Mouse (Mus musculus) c-Kit-positive CD71-negative TER-119-negative erythroid progenitor cells, embryonic 14.5 days (primary cell): Measurements from ENCODE around the gene 4933405L10Rik.

ENCODE experiments used
- DNase-seq: peaks from one replicate; pipeline ENCODE4 v3.0.0-alpha.2; 2013; ENCODE audit warnings: low read depth

The 4933405L10Rik gene

DNA sequence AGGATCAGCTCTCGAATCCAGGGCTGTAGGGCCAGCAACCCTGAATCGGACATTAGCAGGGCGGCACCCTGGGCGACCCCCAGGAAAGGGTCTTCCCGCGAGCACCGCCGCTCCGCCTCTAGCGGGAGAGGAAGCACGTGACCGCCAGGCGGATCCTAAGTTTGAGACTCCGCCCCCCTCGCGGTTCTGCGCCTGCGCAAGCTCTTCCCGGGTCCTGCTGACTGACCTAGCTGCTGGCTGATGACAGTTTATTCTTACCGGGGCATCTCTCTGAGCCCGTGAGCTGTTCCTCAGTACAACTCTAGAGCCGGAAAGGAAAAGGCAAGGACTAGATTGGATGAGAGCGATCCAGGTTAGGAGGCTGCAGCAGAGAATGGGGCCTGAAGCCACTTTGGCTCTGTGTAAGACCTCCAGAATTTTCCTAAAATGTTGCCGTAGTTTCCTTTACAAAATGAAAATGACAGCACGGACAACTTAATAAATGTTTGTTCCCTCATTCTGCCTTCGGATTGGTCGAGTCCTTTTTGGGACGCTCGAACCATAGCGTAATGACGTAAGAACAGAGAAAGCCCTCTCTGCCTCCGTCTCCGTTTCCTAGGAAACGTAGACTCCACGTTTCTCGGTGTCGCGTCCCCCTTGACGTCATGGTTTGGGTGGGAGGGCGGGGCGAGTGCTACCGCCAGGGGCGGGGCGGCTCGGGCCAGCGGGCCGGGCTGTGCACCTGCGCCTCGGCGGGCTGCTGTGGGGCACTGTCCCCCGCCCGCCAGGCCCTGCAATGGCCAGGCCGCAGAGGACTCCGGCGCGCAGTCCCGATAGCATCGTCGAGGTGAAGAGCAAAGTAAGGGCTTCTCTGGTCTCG, 6.3 kb upstream of the 4933405L10Rik start, which contains the start of the genes Acd and Pard6a:
Acd (minus strand) TSS at position 137 of the 859 bp plus-strand sequence.
Pard6a (plus strand) TSS at position 183 of the 859 bp plus-strand sequence.
- DNase-seq: peak; percentile 89

- DNase-seq: no peak
Observed at GRCm38 (mm10) chr8:105702001-105702401, 5.5 kb upstream of the 4933405L10Rik start.

DNA sequence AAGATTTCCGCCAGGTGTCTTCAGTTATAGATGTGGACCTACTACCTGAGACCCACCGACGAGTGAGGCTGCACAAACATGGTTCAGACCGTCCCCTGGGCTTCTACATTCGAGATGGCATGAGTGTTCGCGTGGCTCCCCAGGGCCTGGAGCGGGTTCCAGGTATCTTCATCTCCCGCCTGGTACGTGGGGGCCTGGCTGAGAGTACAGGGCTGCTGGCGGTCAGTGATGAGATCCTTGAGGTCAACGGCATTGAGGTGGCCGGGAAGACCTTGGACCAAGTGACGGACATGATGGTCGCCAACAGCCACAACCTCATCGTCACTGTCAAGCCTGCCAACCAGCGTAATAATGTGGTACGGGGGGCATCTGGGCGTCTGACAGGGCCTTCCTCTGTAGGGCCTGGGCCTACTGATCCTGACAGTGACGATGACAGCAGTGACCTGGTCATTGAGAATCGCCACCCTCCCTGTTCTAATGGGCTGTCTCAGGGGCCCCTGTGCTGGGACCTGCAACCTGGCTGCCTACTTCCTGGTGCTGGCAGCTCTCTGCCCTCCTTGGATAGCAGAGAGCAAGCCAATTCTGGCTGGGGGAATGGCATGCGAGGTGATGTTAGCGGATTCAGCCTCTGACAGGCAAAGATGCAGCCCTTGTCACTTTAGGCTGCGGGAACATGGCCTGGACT, 4.6 kb upstream of the 4933405L10Rik start:
- DNase-seq: no peak

DNA sequence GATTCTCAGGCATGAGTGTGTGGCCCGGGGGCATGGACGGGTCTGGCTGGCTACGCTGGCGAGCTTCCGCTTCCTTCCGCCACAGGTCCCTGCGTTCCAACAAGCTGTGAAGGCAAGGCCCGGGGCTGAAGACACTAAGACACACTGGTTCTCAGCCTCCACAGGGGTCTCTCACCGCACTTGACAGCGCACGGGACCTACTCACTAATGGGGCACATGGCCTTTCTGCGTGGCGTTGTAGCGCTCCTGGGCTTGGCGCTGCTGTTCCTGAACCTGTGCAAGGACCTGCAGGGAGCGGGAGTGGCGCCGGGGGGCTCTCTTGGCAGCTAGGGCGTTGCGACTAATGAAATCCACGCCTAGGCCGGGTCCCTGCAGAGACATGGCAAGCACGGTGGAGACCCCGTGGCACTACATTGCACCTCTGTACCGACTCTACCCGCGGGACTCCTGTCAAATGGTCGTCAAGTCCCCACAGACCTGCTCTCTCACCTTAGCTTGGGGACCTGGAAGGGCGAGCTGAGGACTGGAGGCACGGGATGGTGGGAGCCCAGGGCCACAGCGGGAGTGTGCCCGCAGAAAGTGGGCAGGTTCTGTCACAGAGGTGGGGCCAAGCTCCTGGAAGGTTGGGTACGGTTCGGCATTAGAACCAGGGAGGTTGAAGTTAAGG, 3.2 kb upstream of the 4933405L10Rik start:
- no peak for DNase-seq

- DNase-seq: no peak
Observed at GRCm38 (mm10) chr8:105704955-105705354, 2.5 kb upstream of the 4933405L10Rik start.

- DNase-seq: no peak
Observed at GRCm38 (mm10) chr8:105706426-105706825, 1.0 kb upstream of the 4933405L10Rik start.

DNA sequence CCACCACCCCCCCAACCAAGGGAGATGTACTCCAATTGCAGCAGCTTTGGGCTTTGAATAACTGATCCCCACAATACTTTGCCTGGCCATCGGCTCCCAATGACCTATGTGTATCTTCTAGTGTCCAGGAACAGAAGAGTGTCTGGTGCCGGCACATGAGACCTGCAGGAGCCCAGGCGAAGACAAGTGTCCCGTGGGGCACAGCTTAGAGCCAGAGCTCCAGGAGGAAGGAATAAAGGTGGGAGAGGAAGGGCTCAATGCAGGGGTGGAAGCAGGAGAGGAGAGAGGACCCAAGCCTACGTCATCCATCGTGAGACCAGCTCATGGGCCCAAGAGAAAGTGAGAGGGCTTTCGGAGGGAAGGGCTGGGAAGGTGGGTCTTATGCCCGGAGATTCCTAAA, 1.2 kb downstream of the 4933405L10Rik start:
- no peak for DNase-seq

DNA sequence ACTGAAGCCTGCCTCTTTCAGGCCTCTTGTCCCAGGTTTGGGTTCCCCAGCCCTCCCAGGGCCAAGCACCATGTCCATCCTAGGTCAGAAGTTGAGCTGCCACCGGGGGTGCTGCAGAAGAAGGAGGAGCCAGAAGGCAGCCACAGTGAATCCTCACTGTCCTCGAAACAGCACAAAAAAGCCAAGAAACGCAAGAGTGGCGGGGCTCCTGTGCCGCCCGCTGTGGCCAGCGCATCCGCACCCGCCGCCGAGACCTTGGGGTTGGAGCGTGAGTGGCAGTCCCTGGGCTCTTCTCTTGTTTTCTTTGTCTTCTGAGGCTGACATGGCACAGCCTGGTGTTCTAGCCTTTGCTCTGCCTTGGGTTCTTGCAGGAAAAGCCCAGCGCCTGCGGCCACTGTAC, 1.9 kb downstream of the 4933405L10Rik start:
- DNase-seq: no peak

DNA sequence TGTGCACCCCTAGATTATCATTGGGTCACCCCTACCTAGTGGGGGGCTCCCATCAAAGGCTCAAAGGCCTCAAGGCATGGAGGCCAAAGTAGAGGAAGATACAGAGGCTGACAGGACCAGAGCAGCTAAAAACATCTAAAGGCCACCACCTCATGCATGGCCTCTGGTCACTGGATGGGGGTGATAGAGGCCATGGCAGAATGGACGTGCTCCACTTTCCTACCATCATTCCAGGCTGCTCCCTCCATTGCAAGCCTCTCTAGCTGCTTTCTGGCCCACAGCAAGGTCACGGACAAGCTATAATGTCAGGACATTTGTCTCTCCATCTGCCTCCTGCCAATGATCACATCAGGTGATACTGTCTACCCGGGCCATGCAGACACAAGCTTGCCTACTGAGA, 4.8 kb downstream of the 4933405L10Rik start:
- DNase-seq: no peak

DNA sequence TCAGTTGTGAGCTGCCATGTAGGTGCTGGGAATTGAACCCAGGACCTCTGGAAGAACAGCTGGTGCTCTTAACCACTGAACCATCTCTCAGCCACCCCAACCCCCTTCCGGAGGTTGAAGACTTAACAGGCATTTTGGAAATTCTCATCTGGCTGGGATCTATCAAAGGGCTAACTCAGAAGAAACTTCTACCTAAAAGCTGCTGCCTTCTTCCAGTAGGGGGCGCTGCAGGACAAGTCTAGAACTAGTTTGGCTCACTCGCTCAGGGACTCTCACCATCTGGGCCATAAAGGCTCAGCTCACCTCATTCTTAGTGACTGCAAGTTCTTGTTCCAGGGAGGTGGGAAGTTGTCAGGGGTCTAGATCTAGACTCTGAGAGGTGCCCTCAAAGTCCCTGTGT, 6.7 kb downstream of the 4933405L10Rik start:
- DNase-seq: peak; percentile 98

DNA sequence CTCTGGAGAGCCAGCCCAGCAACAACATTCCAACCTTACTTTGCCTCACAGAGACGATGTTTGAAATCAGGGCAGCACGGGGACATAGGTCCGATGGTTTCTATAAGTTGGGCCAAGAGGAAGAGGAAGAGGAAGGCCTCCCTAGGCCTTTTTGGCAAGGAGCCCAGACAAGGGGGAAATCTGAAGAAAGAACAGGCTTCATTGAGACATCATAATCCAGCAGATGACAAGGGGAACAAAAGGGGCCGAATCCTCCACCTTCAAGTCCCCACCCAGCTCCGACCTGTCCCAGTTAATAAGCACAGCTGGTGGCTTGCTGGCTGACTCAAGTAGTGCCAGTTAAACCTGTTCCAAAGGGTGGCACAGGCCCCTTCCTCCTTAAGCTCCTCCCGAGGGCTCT, 7.6 kb downstream of the 4933405L10Rik start:
- no peak for DNase-seq

GRCm38 (mm10) chr8:105716302-105716945, 9.0 kb downstream of the 4933405L10Rik start:
- DNase-seq: no peak

DNA sequence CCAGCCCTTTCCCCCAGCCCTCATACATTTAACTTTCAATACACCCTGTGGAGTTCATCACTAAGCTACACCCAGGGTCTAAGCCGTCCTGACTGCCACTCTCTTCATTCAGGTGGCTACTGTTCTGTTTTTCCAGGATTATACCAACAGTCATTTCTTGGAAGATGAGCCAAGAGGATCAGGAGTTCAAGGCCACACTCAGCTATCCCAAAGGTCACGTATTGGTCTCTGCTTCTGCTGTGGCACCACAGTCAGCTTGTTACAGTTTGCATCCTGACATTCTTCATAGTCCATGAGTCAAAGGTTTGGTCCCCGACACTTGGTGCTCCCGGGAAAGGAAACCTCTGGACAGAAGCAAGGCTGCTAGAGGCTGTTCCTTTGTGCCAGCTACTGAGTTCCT, 12.2 kb downstream of the 4933405L10Rik start:
- no peak for DNase-seq

DNA sequence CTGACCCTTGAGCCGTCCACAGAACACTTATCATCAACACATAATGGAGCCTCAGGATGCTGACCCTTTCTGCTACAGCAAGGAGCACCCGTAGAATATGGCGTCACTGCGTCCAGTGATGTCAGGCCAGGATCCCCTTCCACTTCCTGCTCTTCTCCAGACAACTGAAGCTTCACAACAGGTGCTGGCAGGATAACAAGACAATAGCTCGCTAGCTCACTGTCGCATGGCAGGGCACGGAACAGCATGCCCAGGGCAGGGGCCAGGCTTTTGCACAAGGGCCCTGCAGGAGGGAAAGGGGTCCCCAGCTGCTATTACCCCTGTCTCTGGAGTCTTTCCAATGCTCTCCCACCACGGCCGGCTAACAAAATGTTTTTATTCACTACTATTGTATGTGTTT, 15.4 kb downstream of the 4933405L10Rik start:
- DNase-seq: no peak

- DNase-seq: no peak
Observed at GRCm38 (mm10) chr8:105725726-105726125, 18.3 kb downstream of the 4933405L10Rik start.

DNA sequence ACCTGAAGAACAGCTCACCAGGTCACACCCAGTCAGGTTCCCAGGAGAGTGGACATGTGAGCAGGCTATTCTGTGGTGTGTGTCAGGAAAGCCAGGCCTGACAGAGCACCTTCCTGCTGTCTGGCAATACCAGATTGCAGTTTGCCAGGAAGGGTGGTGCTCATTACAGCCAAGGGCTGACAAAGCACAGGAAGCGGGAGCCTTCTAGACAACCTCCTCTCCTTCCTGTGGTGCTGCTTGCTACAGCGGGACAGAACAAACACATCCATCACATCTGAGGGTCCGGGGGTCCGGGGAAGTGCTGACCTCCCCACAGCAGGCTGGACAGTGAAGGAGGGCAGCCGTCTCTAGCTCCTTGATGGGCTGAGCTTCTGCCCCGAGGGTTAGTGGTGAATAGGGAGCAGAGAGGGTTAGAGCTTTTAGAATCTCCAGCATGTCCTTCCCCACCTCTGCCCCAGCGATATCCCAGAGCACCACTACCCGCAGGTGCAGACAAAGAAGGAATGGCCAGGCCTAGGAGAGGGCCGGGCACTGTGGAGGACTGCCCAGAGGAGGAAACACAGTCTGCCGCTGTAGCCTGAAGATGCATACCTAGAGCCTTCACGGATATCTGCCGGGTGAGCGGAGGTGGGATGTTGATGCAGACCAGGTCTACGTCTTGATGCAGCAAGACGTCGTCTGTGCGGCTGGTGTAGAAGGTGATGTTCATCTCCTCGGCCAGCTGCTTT, 20.1 kb downstream of the 4933405L10Rik start:
- DNase-seq: no peak

- no peak for DNase-seq
Observed at GRCm38 (mm10) chr8:105732186-105732585, 24.7 kb downstream of the 4933405L10Rik start.

DNA sequence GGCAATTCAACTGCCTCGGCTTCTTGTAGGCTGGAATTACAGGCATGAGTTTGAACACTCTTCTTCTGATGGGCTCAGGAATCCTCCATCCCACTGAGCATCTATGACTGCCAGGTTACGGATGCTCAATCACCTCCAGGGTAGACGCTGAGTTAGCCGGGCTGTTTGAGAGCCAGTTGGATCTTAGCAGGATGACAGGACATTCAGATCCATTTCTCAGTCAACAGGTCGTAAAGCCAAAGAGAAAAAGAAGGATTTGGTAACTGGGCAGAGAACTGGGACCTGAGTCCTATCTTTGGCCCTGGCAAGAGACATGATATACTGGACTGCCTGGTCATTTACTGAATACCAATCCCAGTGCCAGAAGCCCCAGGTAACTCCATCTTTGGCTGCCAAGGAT, 31.8 kb downstream of the 4933405L10Rik start:
- no peak for DNase-seq

- DNase-seq: no peak
Observed at GRCm38 (mm10) chr8:105743301-105743700, 35.8 kb downstream of the 4933405L10Rik start.

- DNase-seq: no peak
Observed at GRCm38 (mm10) chr8:105750606-105751005, 43.2 kb downstream of the 4933405L10Rik start.

GRCm38 (mm10) chr8:105753916-105754315, 46.5 kb downstream of the 4933405L10Rik start:
- no peak for DNase-seq
